Mouse (Mus musculus) kidney, postnatal 4 days (tissue): ENCODE results near the gene Gpr153.
"Not testable (repeated sequence)": the region's sequence is repeated elsewhere in the genome, so short reads cannot be mapped to it uniquely, and the experiment has no call there.

ENCODE experiments used
- DNase-seq, 2 experiments: peaks; one replicate each; pipeline ENCODE4 v3.0.0; 2021; ENCODE audit warnings: mixed read lengths in 2 of 2

Gpr153 gene

GRCm38 (mm10) chr4:152273621-152274236 lies at the start of gene Gpr153:
Gene Gpr153 (plus strand): TSS chr4:152274232.
- peak; percentile 71 to 83 for DNase-seq

GRCm38 (mm10) chr4:152226901-152227486 lies 47.0 kb upstream of the Gpr153 start:
- DNase-seq = no peak

GRCm38 (mm10) chr4:152227749-152228527 lies 46.1 kb upstream of the Gpr153 start:
- DNase-seq = no peak

- DNase-seq = not testable (repeated sequence)
Observed at GRCm38 (mm10) chr4:152230331-152230730, 43.7 kb upstream of the Gpr153 start.

GRCm38 (mm10) chr4:152231326-152231725 lies 42.7 kb upstream of the Gpr153 start:
- no peak for DNase-seq

- DNase-seq = no peak
Observed at GRCm38 (mm10) chr4:152232411-152232903, 41.6 kb upstream of the Gpr153 start.

GRCm38 (mm10) chr4:152239974-152240373 lies 34.1 kb upstream of the Gpr153 start:
- no peak for DNase-seq

- DNase-seq = no peak
Observed at GRCm38 (mm10) chr4:152243241-152243891, 30.7 kb upstream of the Gpr153 start.

GRCm38 (mm10) chr4:152243969-152244368 lies 30.1 kb upstream of the Gpr153 start:
- DNase-seq = no peak

- DNase-seq = no peak
Observed at GRCm38 (mm10) chr4:152244545-152245522, 29.2 kb upstream of the Gpr153 start.

GRCm38 (mm10) chr4:152246011-152246410 lies 28.0 kb upstream of the Gpr153 start:
- no peak for DNase-seq

GRCm38 (mm10) chr4:152247195-152247594 lies 26.8 kb upstream of the Gpr153 start:
- no peak for DNase-seq

- DNase-seq = no peak
Observed at GRCm38 (mm10) chr4:152250615-152251014, 23.4 kb upstream of the Gpr153 start.

GRCm38 (mm10) chr4:152253183-152253759 lies 20.8 kb upstream of the Gpr153 start:
- peak; percentile 37 to 51 for DNase-seq

GRCm38 (mm10) chr4:152257070-152257469 lies 17.0 kb upstream of the Gpr153 start:
- peak; percentile 54 to 57 for DNase-seq

- DNase-seq = no peak
Observed at GRCm38 (mm10) chr4:152260451-152260850, 13.6 kb upstream of the Gpr153 start.

GRCm38 (mm10) chr4:152262187-152262586 lies 11.8 kb upstream of the Gpr153 start:
- no peak for DNase-seq

GRCm38 (mm10) chr4:152263089-152263488 lies 10.9 kb upstream of the Gpr153 start:
- DNase-seq = no peak

GRCm38 (mm10) chr4:152263512-152264176 lies 10.4 kb upstream of the Gpr153 start:
- DNase-seq = peak; percentile 67 to 75

GRCm38 (mm10) chr4:152264177-152264530 lies 9.9 kb upstream of the Gpr153 start:
- DNase-seq = no peak
